9 mouse cellular contexts compared by ENCODE assay signal in the genomic region with DNA sequence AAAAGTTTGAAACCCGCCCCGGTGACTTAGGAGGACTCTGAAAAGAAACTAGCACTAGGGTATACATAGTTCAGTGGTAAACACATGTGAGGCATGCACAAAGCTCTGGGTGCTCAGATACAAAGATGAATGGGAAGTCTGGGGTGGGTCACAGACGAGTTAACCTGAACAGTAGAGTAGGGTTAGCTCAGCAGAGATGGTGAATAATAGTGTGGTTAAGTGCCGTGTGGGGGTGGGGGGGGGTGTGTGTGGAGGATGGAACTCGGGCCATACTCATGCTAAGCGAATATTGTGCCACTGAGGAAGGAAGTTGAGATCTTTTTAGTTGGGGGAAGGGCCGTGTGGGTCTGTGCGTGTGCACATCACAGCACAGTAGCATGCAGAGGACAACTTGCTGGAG. TPM values are rescaled to one million over a fixed set of nuclear protein-coding genes. Genes with fewer than 3 reads are reported as not detected.
DNase-seq lines count a peak whose midpoint lies in the region; ATAC-seq and TF ChIP-seq lines count a peak whose summit lies in the region.
"Had no signal": no experiment of that assay in that cellular context is flagged by ENCODE, and none has a peak within 500 bp of the region (broad histone marks: within the 10 kb centered on the region; RNA-seq: fewer than 3 reads in every experiment).

No protein-coding gene starts in this region.

- no peak for TF ChIP-seq EP300 in heart, adult 2 months (IDR thresholded peaks at IDR 0.05; ENCODE audit: insufficient read depth, low read depth, low read length)

- H3K4me1 ChIP-seq in heart, adult 2 months (ENCODE audit: control insufficient read depth, insufficient read depth, low read length): peaks cover 6% of the 10 kb centered on the region
- peaks cover 17% of the 10 kb centered on the region for H3K4me1 ChIP-seq in midbrain, embryonic 11.5 days (ENCODE audit: control insufficient read depth, insufficient read depth, low read length)
- peaks cover 25% of the 10 kb centered on the region for H3K4me1 ChIP-seq in midbrain, embryonic 16.5 days (ENCODE audit: control insufficient read depth, insufficient read depth, low read length)
- H3K4me1 ChIP-seq in stomach, embryonic 14.5 days (ENCODE audit: control insufficient read depth, insufficient read depth, low read length): peaks cover 15% of the 10 kb centered on the region

- ATAC-seq in midbrain, embryonic 11.5 days (ENCODE audit: low FRiP score): no peak
- no peak for ATAC-seq in midbrain, embryonic 16.5 days
- ATAC-seq in stomach, embryonic 14.5 days (ENCODE audit: insufficient number of reproducible peaks, insufficient read depth, low FRiP score, low read depth): no peak
- ATAC-seq in inflammation-experienced regulatory T-cells, adult 6 months: no peak

- H3K27ac ChIP-seq in heart, adult 2 months: no peak overlapping the region; the same call in 1 of the 2 replicates
- no peak overlapping the region for H3K27ac ChIP-seq in midbrain, embryonic 11.5 days (ENCODE audit: low read depth, low read length)
- H3K27ac ChIP-seq in midbrain, embryonic 16.5 days (ENCODE audit: low read length): no peak overlapping the region
- no peak overlapping the region for H3K27ac ChIP-seq in stomach, embryonic 14.5 days (ENCODE audit: low read length)

- 32% methylated on average over 8 of the region's 8 CpGs for WGBS in heart, adult 2 months
- WGBS in midbrain, embryonic 11.5 days: 82% methylated on average over 8 of the region's 8 CpGs
- WGBS in midbrain, embryonic 16.5 days: 80% methylated on average over 8 of the region's 8 CpGs
- WGBS in stomach, embryonic 14.5 days: 81% methylated on average over 8 of the region's 8 CpGs

- H3K9ac ChIP-seq in heart, adult 2 months (ENCODE audit: low read depth, low read length): no peak overlapping the region
- no peak overlapping the region for H3K9ac ChIP-seq in midbrain, embryonic 11.5 days (ENCODE audit: low read length)
- H3K9ac ChIP-seq in midbrain, embryonic 16.5 days (ENCODE audit: low read depth, low read length): no peak overlapping the region; the same call in 1 of the 2 replicates
- no peak overlapping the region for H3K9ac ChIP-seq in stomach, embryonic 14.5 days (replicated peaks; ENCODE audit: low read depth, low read length)

- no peaks in the 10 kb centered on the region for H3K27me3 ChIP-seq in heart, adult 2 months (ENCODE audit: control insufficient read depth, insufficient read depth, low read length)
- H3K27me3 ChIP-seq in midbrain, embryonic 11.5 days (ENCODE audit: control insufficient read depth, insufficient read depth, low read length): no peaks in the 10 kb centered on the region; the same call in 1 of the 2 replicates
- H3K27me3 ChIP-seq in midbrain, embryonic 16.5 days (ENCODE audit: control insufficient read depth, insufficient read depth, low read depth, low read length): no peaks in the 10 kb centered on the region
- H3K27me3 ChIP-seq in stomach, embryonic 14.5 days (ENCODE audit: control insufficient read depth, insufficient read depth, low read length): no peaks in the 10 kb centered on the region

- H3K4me3 ChIP-seq in heart, adult 2 months: peak overlapping the region; percentile 100
- H3K4me3 ChIP-seq in midbrain, embryonic 11.5 days (ENCODE audit: low read depth, low read length): no peak overlapping the region
- no peak overlapping the region for H3K4me3 ChIP-seq in midbrain, embryonic 16.5 days (ENCODE audit: low read depth, low read length)
- 0 out of 2 replicates have a peak overlapping the region, but pooled peaks have one; percentile 94 for H3K4me3 ChIP-seq in stomach, embryonic 14.5 days (ENCODE audit: low read depth, low read length)

- no peaks in the 10 kb centered on the region for H3K9me3 ChIP-seq in midbrain, embryonic 11.5 days (ENCODE audit: control insufficient read depth, low read length)
- H3K9me3 ChIP-seq in midbrain, embryonic 16.5 days (replicated peaks; ENCODE audit: control insufficient read depth, low read length, poor library complexity, severe bottlenecking): no peaks in the 10 kb centered on the region
- H3K9me3 ChIP-seq in stomach, embryonic 14.5 days (ENCODE audit: control insufficient read depth, low read depth, low read length): no peaks in the 10 kb centered on the region

- no peak for TF ChIP-seq POLR2A in heart, adult 2 months (IDR thresholded peaks at IDR 0.05; ENCODE audit: insufficient read depth, low read depth, low read length)

- DNase-seq in heart, adult 2 months: no peak
- no peak for DNase-seq in heart, postnatal 36 days
- DNase-seq in midbrain, embryonic 11.5 days (ENCODE audit: low spot score, missing footprints): peak; percentile 72
- DNase-seq in induced T-regulatory cell, adult 2 months (ENCODE audit: low read depth): peak; percentile 66
- no peak for DNase-seq in gastrocnemius, postnatal 4 days (ENCODE audit: low spot score in 2 of 2)

- H3K4me2 ChIP-seq in midbrain, embryonic 11.5 days: no peak overlapping the region
- no peak overlapping the region for H3K4me2 ChIP-seq in midbrain, embryonic 16.5 days (ENCODE audit: low read length)
- peak overlapping the region; percentile 94; the same call in 1 of the 2 replicates for H3K4me2 ChIP-seq in stomach, embryonic 14.5 days (replicated peaks; ENCODE audit: low read depth, low read length)

- intact Hi-C loops in heart, adult 2 months (cut with DNase I): no loop called here
- intact Hi-C loops in heart, postnatal 36 days (cut with DNase I): no loop called here

- H3K36me3 ChIP-seq in heart, adult 2 months (ENCODE audit: control insufficient read depth, insufficient read depth, low read length): peaks cover 8% of the 10 kb centered on the region; the same call in 1 of the 2 replicates
- H3K36me3 ChIP-seq in midbrain, embryonic 11.5 days (ENCODE audit: control insufficient read depth, insufficient read depth, low read length): peaks cover 14% of the 10 kb centered on the region
- peaks cover 16% of the 10 kb centered on the region for H3K36me3 ChIP-seq in midbrain, embryonic 16.5 days (ENCODE audit: control insufficient read depth, insufficient read depth, low read length)
- H3K36me3 ChIP-seq in stomach, embryonic 14.5 days (ENCODE audit: control insufficient read depth, insufficient read depth, low read length): peaks cover 26% of the 10 kb centered on the region

- H3K79me2 ChIP-seq in heart, adult 2 months (replicated peaks; ENCODE audit: control insufficient read depth, insufficient read depth, low read length): peaks cover 2% of the 10 kb centered on the region; the same call in 1 of the 2 replicates

- no peak for TF ChIP-seq CTCF in heart, adult 2 months (IDR thresholded peaks at IDR 0.05)

RNA-seq across cellular contexts. Expression of gene Mdh2, which starts 2.1 kb away (rescaled TPM):
- 1,000 to 10,000 TPM; 1,645 to 1,928 TPM for total RNA-seq in heart, adult 2 months (2021)
- 2,909 and 3,459 TPM in 2 replicates for polyA plus RNA-seq in heart, adult 2 months (2012; rRNA removed)
- total RNA-seq in heart, postnatal 36 days (2021): 1,000 to 10,000 TPM; 1,890 to 1,983 TPM
- 562 and 580 TPM in 2 replicates for polyA plus RNA-seq in midbrain, embryonic 11.5 days (2014; fragmentation: Nextera tagmentation; extraction: Ambion mirVana)
- 565 and 600 TPM in 2 replicates for polyA plus RNA-seq in midbrain, embryonic 16.5 days (2015; fragmentation: Nextera tagmentation; extraction: Ambion mirVana)
- 494 and 496 TPM in 2 replicates for polyA plus RNA-seq in stomach, embryonic 14.5 days (2014; fragmentation: Nextera tagmentation; extraction: Ambion mirVana)
- total RNA-seq in gastrocnemius, postnatal 4 days (2021): 100 to 1,000 TPM; 712 to 717 TPM
- polyA plus RNA-seq in inflammation-experienced regulatory T-cells, adult 6 months (2017; shearing (Covaris generic)): 100 to 1,000 TPM; 604 to 659 (median 643) TPM

RNA-seq across cellular contexts. Expression of gene Styxl1, which starts 2.1 kb away (rescaled TPM):
- not detected for total RNA-seq in heart, adult 2 months (2021)
- polyA plus RNA-seq in heart, adult 2 months (2012; rRNA removed): 0.20 TPM in 1 of 2 replicates, not detected in the other
- not detected for total RNA-seq in heart, postnatal 36 days (2021)
- polyA plus RNA-seq in midbrain, embryonic 11.5 days (2014; fragmentation: Nextera tagmentation; extraction: Ambion mirVana): not detected in 2 replicates
- polyA plus RNA-seq in midbrain, embryonic 16.5 days (2015; fragmentation: Nextera tagmentation; extraction: Ambion mirVana): 0.24 and 0.46 TPM in 2 replicates
- polyA plus RNA-seq in stomach, embryonic 14.5 days (2014; fragmentation: Nextera tagmentation; extraction: Ambion mirVana): 0.25 and 0.35 TPM in 2 replicates
- under 1 TPM; 0.47 to 0.49 TPM for total RNA-seq in gastrocnemius, postnatal 4 days (2021)
- 1 to 10 TPM in 1 of 3 experiments, under 1 TPM in 1, not detected in 1; 0.68 to 2.6 TPM for polyA plus RNA-seq in inflammation-experienced regulatory T-cells, adult 6 months (2017; shearing (Covaris generic))
- total RNA-seq: ES-E14 had no signal

RNA-seq across cellular contexts. Expression of gene Srrm3, which starts 26.4 kb away (rescaled TPM):
- not detected for total RNA-seq in heart, adult 2 months (2021)
- polyA plus RNA-seq in heart, adult 2 months (2012; rRNA removed): not detected in 2 replicates
- total RNA-seq in heart, postnatal 36 days (2021): not detected
- 19.0 and 20.7 TPM in 2 replicates for polyA plus RNA-seq in midbrain, embryonic 11.5 days (2014; fragmentation: Nextera tagmentation; extraction: Ambion mirVana)
- 76.2 and 89.7 TPM in 2 replicates for polyA plus RNA-seq in midbrain, embryonic 16.5 days (2015; fragmentation: Nextera tagmentation; extraction: Ambion mirVana)
- 2.8 and 4.8 TPM in 2 replicates for polyA plus RNA-seq in stomach, embryonic 14.5 days (2014; fragmentation: Nextera tagmentation; extraction: Ambion mirVana)
- under 1 TPM; 0.08 to 0.12 TPM for total RNA-seq in gastrocnemius, postnatal 4 days (2021)
- polyA plus RNA-seq in inflammation-experienced regulatory T-cells, adult 6 months (2017; shearing (Covaris generic)): not detected

RNA-seq across cellular contexts. Expression of gene Tmem120a, which starts 36.1 kb away (rescaled TPM):
- total RNA-seq in heart, adult 2 months (2021): 10 to 100 TPM; 13.6 to 19.3 TPM
- 18.5 and 27.3 TPM in 2 replicates for polyA plus RNA-seq in heart, adult 2 months (2012; rRNA removed)
- 10 to 100 TPM; 12.9 to 18.3 TPM for total RNA-seq in heart, postnatal 36 days (2021)
- 57.5 and 59.9 TPM in 2 replicates for polyA plus RNA-seq in midbrain, embryonic 11.5 days (2014; fragmentation: Nextera tagmentation; extraction: Ambion mirVana)
- polyA plus RNA-seq in midbrain, embryonic 16.5 days (2015; fragmentation: Nextera tagmentation; extraction: Ambion mirVana): 87.2 and 87.8 TPM in 2 replicates
- polyA plus RNA-seq in stomach, embryonic 14.5 days (2014; fragmentation: Nextera tagmentation; extraction: Ambion mirVana): 45.3 and 48.2 TPM in 2 replicates
- 10 to 100 TPM; 11.9 to 15.8 TPM for total RNA-seq in gastrocnemius, postnatal 4 days (2021)
- polyA plus RNA-seq in inflammation-experienced regulatory T-cells, adult 6 months (2017; shearing (Covaris generic)): 10 to 100 TPM; 31.4 to 58.5 (median 39.4) TPM

Comparison
In these comparisons a context has a peak if more than half of its experiments do, and no peak if none do; other contexts are left out.
1. DNase-seq: peak in midbrain, embryonic 11.5 days (single experiment) and induced T-regulatory cell, adult 2 months (single experiment); none in heart, adult 2 months (0 of 2), heart, postnatal 36 days (0 of 2) and gastrocnemius, postnatal 4 days (0 of 2).
2. H3K4me3 ChIP-seq: peak in heart, adult 2 months (single experiment) and stomach, embryonic 14.5 days (single experiment); none in midbrain, embryonic 11.5 days (single experiment) and midbrain, embryonic 16.5 days (single experiment).